Mouse (Mus musculus): Measurements from ENCODE around the gene Dip2b. TPM values are rescaled to one million over a fixed set of nuclear protein-coding genes. Genes with fewer than 3 reads are reported as not detected.

The Dip2b gene
- polyA plus RNA-seq, 1 experiment = 7.4 TPM

DNA sequence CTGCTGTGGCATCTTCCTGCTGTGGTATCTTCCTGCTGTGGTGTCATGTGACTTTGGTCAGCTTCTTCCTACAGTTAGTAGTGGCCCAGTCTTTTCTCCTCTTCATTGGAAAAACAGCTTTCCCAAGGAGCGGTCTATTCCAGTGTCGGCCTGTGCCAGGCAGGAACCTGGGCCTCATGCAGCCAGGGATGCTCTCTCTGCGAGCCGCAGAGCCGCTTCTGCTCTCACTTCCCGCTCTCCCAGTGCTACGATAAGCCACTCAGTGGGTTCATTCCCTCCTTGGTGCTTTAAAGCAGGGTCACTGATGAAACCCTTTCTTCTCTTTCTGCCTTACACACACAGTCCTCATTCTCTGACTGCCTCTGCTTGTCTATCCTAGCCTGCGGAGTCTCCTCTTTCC, 53.4 kb downstream of the Dip2b start:
- H3ac ChIP-seq (ENCODE audit: control insufficient read depth, insufficient read length, low read depth) = no peak overlapping the region
- H3K79me3 ChIP-seq (ENCODE audit: low read depth) = no peaks in the 10 kb centered on the region
- H3K27me3 ChIP-seq (ENCODE audit: control insufficient read depth, insufficient read depth, insufficient read length) = no peaks in the 10 kb centered on the region
- peaks cover 26% of the 10 kb centered on the region for H3K79me2 ChIP-seq (ENCODE audit: control insufficient read depth, insufficient read depth)
- TF ChIP-seq USF1 (IDR thresholded peaks at IDR 0.05; ENCODE audit: low read depth) (peak; percentile 43), MYOD1 (IDR thresholded peaks at IDR 0.05; ENCODE audit: control insufficient read depth, insufficient read length, low read depth) (no peak), FOSL1 (IDR thresholded peaks at IDR 0.05; ENCODE audit: insufficient read depth, low read length, poor library complexity, severe bottlenecking) (no peak)
- no peaks in the 10 kb centered on the region for H3K36me3 ChIP-seq (ENCODE audit: control insufficient read depth, insufficient read depth)
- H3K4me3 ChIP-seq (ENCODE audit: insufficient read depth, poor library complexity, severe bottlenecking) = no peak overlapping the region

DNA sequence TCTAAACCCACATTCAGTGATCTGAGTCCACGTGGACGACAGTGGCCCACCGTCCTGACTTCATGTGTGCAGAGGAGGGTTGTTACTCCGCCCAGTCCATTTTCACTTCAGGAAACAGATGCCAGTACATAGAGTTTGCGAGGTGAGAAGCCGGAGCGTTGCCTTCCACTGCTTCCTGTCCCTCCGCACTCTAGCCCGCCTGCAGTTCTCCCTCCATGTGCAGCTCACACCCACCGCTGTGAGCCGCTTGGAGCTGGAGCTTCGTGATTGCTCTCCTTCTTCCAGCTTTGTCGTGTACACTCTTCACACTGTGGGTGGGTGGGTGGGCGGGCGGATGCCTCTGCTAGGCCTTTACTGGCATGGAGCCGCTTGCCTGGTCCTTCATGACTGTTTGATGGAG, 53.8 kb downstream of the Dip2b start:
- H3K4me3 ChIP-seq (ENCODE audit: insufficient read depth, poor library complexity, severe bottlenecking) = no peak overlapping the region
- TF ChIP-seq USF1 (IDR thresholded peaks at IDR 0.05; ENCODE audit: low read depth) (no peak), CEBPB (IDR thresholded peaks at IDR 0.05; ENCODE audit: low read depth) (no peak), FOSL1 (IDR thresholded peaks at IDR 0.05; ENCODE audit: insufficient read depth, low read length, poor library complexity, severe bottlenecking) (no peak), MYOD1 (IDR thresholded peaks at IDR 0.05; ENCODE audit: control insufficient read depth, insufficient read length, low read depth) (no peak), CTCF (IDR thresholded peaks at IDR 0.05; ENCODE audit: control insufficient read depth, insufficient read depth, insufficient read length) (no peak), MYOG (IDR thresholded peaks at IDR 0.05; ENCODE audit: control insufficient read depth, extremely low read depth, insufficient read length) (no peak), MAX (IDR thresholded peaks at IDR 0.05) (no peak)

GRCm38 (mm10) chr15:100096587-100097428, 58.3 kb downstream of the Dip2b start:
- H3ac ChIP-seq (ENCODE audit: control insufficient read depth, insufficient read length, low read depth) = no peak overlapping the region
- H3K36me3 ChIP-seq (ENCODE audit: control insufficient read depth, insufficient read depth) = no peaks in the 10 kb centered on the region
- no peaks in the 10 kb centered on the region for H3K27me3 ChIP-seq (ENCODE audit: control insufficient read depth, insufficient read depth, insufficient read length)
- no peak overlapping the region for H3K4me3 ChIP-seq (ENCODE audit: insufficient read depth, poor library complexity, severe bottlenecking)
- peaks cover 16% of the 10 kb centered on the region for H3K79me2 ChIP-seq (ENCODE audit: control insufficient read depth, insufficient read depth)
- TF ChIP-seq MYOD1 (IDR thresholded peaks at IDR 0.05; ENCODE audit: control insufficient read depth, insufficient read length, low read depth) (no peak), FOSL1 (IDR thresholded peaks at IDR 0.05; ENCODE audit: insufficient read depth, low read length, poor library complexity, severe bottlenecking) (no peak), USF1 (IDR thresholded peaks at IDR 0.05; ENCODE audit: low read depth) (no peak), MYOG (IDR thresholded peaks at IDR 0.05; ENCODE audit: control insufficient read depth, extremely low read depth, insufficient read length) (no peak), MAX (IDR thresholded peaks at IDR 0.05) (no peak), CTCF (IDR thresholded peaks at IDR 0.05; ENCODE audit: control insufficient read depth, insufficient read depth, insufficient read length) (no peak), CEBPB (IDR thresholded peaks at IDR 0.05; ENCODE audit: low read depth) (no peak)
- H3K79me3 ChIP-seq (ENCODE audit: low read depth) = no peaks in the 10 kb centered on the region

More for the DNA sequence above, 53.8 kb downstream of the Dip2b start:
- no peaks in the 10 kb centered on the region for H3K27me3 ChIP-seq (ENCODE audit: control insufficient read depth, insufficient read depth, insufficient read length)
- peaks cover 22% of the 10 kb centered on the region for H3K79me2 ChIP-seq (ENCODE audit: control insufficient read depth, insufficient read depth)
- H3K79me3 ChIP-seq (ENCODE audit: low read depth) = no peaks in the 10 kb centered on the region
- H3K36me3 ChIP-seq (ENCODE audit: control insufficient read depth, insufficient read depth) = no peaks in the 10 kb centered on the region
- H3ac ChIP-seq (ENCODE audit: control insufficient read depth, insufficient read length, low read depth) = no peak overlapping the region

GRCm38 (mm10) chr15:100100336-100100735, 61.9 kb downstream of the Dip2b start:
- Histone ChIP-seq H3K79me2 (ENCODE audit: control insufficient read depth, insufficient read depth) (peaks cover 27% of the 10 kb centered on the region), H3K27me3 (ENCODE audit: control insufficient read depth, insufficient read depth, insufficient read length) (no peaks in the 10 kb centered on the region), H3K36me3 (ENCODE audit: control insufficient read depth, insufficient read depth) (no peaks in the 10 kb centered on the region), H3ac (ENCODE audit: control insufficient read depth, insufficient read length, low read depth) (no peak overlapping the region), H3K4me3 (ENCODE audit: insufficient read depth, poor library complexity, severe bottlenecking) (no peak overlapping the region), H3K79me3 (ENCODE audit: low read depth) (no peaks in the 10 kb centered on the region)
- TF ChIP-seq MYOD1 (IDR thresholded peaks at IDR 0.05; ENCODE audit: control insufficient read depth, insufficient read length, low read depth) = no peak
- TF ChIP-seq MYOG (IDR thresholded peaks at IDR 0.05; ENCODE audit: control insufficient read depth, extremely low read depth, insufficient read length) = no peak
- TF ChIP-seq CEBPB (IDR thresholded peaks at IDR 0.05; ENCODE audit: low read depth) = no peak
- no peak for TF ChIP-seq MAX (IDR thresholded peaks at IDR 0.05)
- TF ChIP-seq CTCF (IDR thresholded peaks at IDR 0.05; ENCODE audit: control insufficient read depth, insufficient read depth, insufficient read length) = no peak
- TF ChIP-seq FOSL1 (IDR thresholded peaks at IDR 0.05; ENCODE audit: insufficient read depth, low read length, poor library complexity, severe bottlenecking) = no peak
- no peak for TF ChIP-seq USF1 (IDR thresholded peaks at IDR 0.05; ENCODE audit: low read depth)

DNA sequence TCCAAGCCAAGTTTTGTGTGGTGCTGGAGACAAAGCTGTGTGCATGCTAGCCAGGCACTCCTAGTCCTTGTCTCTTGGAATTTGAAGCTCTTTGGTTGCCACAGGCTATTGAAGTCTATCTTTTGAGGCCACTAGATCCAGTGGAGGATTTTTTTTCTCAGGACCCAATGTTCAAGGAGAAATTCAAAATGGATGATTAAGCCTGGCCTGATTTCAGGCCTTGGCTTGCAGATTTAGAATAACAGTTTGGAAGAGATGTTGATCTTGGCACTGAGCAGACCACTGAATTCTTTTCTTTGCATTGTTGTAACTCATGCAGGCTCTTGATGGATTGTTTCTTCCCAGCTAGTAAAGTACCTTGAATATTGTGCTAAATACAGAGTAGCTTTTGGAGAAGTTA, 62.7 kb downstream of the Dip2b start:
- H3K4me3 ChIP-seq (ENCODE audit: insufficient read depth, poor library complexity, severe bottlenecking) = no peak overlapping the region
- H3K27me3 ChIP-seq (ENCODE audit: control insufficient read depth, insufficient read depth, insufficient read length) = no peaks in the 10 kb centered on the region
- TF ChIP-seq FOSL1 (IDR thresholded peaks at IDR 0.05; ENCODE audit: insufficient read depth, low read length, poor library complexity, severe bottlenecking) (no peak), MYOG (IDR thresholded peaks at IDR 0.05; ENCODE audit: control insufficient read depth, extremely low read depth, insufficient read length) (no peak), MAX (IDR thresholded peaks at IDR 0.05) (no peak), MYOD1 (IDR thresholded peaks at IDR 0.05; ENCODE audit: control insufficient read depth, insufficient read length, low read depth) (no peak), USF1 (IDR thresholded peaks at IDR 0.05; ENCODE audit: low read depth) (no peak)
- no peaks in the 10 kb centered on the region for H3K79me3 ChIP-seq (ENCODE audit: low read depth)
- H3ac ChIP-seq (ENCODE audit: control insufficient read depth, insufficient read length, low read depth) = no peak overlapping the region
- no peaks in the 10 kb centered on the region for H3K36me3 ChIP-seq (ENCODE audit: control insufficient read depth, insufficient read depth)
- peaks cover 23% of the 10 kb centered on the region for H3K79me2 ChIP-seq (ENCODE audit: control insufficient read depth, insufficient read depth)
